Mouse (Mus musculus): ENCODE data around the gene Limch1.

DNA sequence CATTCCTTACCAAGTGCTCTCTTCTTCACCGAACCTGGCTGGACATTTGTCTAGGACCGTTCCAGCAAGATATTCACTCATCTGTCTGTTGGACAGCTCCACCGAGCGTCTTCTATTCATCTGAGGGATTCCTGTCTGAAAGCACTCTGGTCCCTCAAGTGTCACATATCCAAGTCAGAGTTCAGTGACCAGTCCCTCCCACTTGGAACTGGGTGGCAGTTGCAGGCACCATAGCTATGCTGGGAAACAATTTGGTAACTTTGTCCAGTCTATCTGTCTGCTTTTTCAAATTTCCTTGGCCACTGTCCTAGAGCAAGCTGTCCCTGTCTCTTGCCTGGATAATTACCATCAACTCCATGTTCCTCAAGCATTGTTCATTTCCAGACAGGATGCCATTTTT is 138.9 kb downstream of the Limch1 start:
- no peak for TF ChIP-seq GABPA (IDR thresholded peaks at IDR 0.05; ENCODE audit: insufficient replicate concordance, low read depth, low read length)
- TF ChIP-seq USF2 (conservative IDR thresholded peaks at IDR 0.05; ENCODE audit: low read depth, low read length): no peak
- no peak for TF ChIP-seq MAX (IDR thresholded peaks at IDR 0.05; ENCODE audit: low read length)
